Mouse (Mus musculus) erythroblast, embryonic 14.5 days (primary cell): ENCODE results near the gene Ldlrad3.

Experiments
- GATA1 ChIP-seq: IDR thresholded peaks from 2 replicates; pipeline ENCODE4 v1.6.1; 2012; ENCODE audit warnings: low read length, inconsistent platforms, mixed read lengths
- TAL1 ChIP-seq: IDR thresholded peaks from 3 replicates; pipeline ENCODE4 v1.6.1; 2012; ENCODE audit warnings: low read length, inconsistent platforms, mixed read lengths

DNA sequence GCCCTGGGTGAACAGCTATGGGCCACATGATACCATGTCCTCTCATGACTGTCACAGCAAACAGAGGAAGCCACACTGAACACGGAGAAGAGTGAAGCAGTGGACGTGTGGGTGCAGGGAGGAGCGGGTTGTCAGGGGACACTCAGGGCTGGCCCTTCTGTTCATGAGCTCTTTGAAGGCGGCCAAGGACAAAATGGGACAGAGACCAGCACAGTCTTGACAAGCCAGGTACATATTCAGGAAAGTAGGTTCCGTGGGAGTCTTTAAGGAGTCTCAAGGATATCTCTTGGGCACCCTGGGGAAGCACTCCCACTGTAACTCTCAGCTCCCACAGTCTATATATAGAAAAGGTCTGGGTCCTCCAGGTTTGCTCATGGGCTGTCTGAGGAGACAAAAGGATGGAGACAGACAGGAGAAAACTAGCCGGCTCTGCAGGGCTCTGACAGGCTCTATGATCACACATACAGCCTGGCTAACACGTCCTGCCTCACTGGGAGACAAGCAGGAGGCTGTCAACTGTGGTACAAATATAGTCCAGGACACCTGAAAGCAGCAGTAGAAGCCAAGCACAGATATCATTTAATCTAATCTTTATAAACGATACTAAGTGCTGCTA lies 121.3 kb downstream of the Ldlrad3 start:
- no peak for TF ChIP-seq TAL1
- TF ChIP-seq GATA1, result no peak
